Mouse (Mus musculus) Patski (cell line): ENCODE data around the gene Herc6. TPM values are rescaled to one million over a fixed set of nuclear protein-coding genes. Genes with fewer than 3 reads are reported as not detected.

ENCODE experiments used
- ATAC-seq: fragments of 100-300 bp; one replicate; pipeline ENCODE4 v1.8.0; 2021
- CTCF ChIA-PET: fragments of 350-600 bp; sonication (Branson Sonifier 250); formaldehyde crosslinking; loops from one replicate; lab custom pipeline; 2022; ENCODE audit warnings: inconsistent platforms; lab: Charles Lee
- POLR2A ChIA-PET: fragments of 350-600 bp; sonication (Branson Sonifier 250); formaldehyde crosslinking; loops from one replicate; lab custom pipeline; 2022; ENCODE audit warnings: antibody characterized with exemption, inconsistent platforms; lab: Charles Lee
- DNase-seq: peaks from one replicate; pipeline ENCODE4 v3.0.0-alpha.2; 2011; ENCODE audit warnings: low read depth, low spot score
- H3K27me3 ChIP-seq: fragments of 371-371 bp; one replicate; pipeline ENCODE4 v1.5.1; 2021
- CTCF ChIP-seq: fragments of 100-300 bp; IDR thresholded peaks from one replicate; pipeline ENCODE4 v1.5.1; 2021
- in situ Hi-C: fragments of 300-500 bp; cut with MboI; formaldehyde crosslinking; loops from 3 replicates; pipeline ENCODE4 v1.11.1; 2018; ENCODE audit warnings: low pct_unique_long_range_greater_than_20kb, mixed read lengths
- polyA plus RNA-seq: library from polyadenylated mRNA; unstranded; gene quantifications from one replicate; pipeline ENCODE4 v1.2.3, GENCODE M21; 2021

Gene Herc6
- polyA plus RNA-seq, 1 experiment from 2014 or later, result 13.5 TPM

DNA sequence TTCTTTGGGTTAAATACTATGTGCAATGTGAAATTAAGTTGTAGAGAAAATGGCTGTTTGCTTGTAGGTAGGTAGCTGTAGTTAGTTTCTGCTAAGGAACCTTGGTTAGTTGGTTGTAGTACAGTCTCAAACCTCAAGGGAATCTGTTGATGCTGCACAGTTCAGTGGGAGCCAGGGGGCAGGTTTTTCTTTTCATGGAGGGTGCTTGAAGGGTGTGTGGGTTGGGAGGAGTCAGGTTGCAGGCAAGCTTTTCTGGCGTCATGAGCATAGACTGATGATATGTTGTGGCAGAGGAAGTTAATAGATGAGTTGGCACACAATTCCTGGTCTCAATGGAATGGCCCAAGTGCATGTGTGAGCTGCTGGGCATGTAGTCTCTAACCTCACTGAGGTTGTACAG lies 130.9 kb downstream of the Herc6 start:
- TF ChIP-seq CTCF, result no peak
- ChIA-PET POLR2A (no interaction called here), CTCF (interaction anchor here (1.3 kb wide), 1 partner anchor 113 kb away, joined by 3 read pairs; the partner anchor contains the start of gene Vopp1)
- no peaks in the 10 kb centered on the region for H3K27me3 ChIP-seq
- peak; percentile 51 for ATAC-seq
- in situ Hi-C loops, result no loop called here
- DNase-seq, result no peak

Other genes starting within 250 kb of the Herc6 start
- not detected for gene Vmn1r17, start 217.3 kb upstream of the Herc6 start, polyA plus RNA-seq
- gene Vmn1r18, start 185.2 kb upstream of the Herc6 start, polyA plus RNA-seq, result under 0.01 TPM
- not detected for gene Vmn1r19, start 177.2 kb upstream of the Herc6 start, polyA plus RNA-seq
- gene Vmn1r20, start 152.1 kb upstream of the Herc6 start, polyA plus RNA-seq, result not detected
- 8.9 TPM for gene Ppm1k, start 45.5 kb upstream of the Herc6 start, polyA plus RNA-seq
- 26.0 TPM for gene Pyurf, start 111.1 kb downstream of the Herc6 start, polyA plus RNA-seq
- 24.8 TPM for gene Lancl2, start 121.5 kb downstream of the Herc6 start, polyA plus RNA-seq
- gene Vopp1, start 244.2 kb downstream of the Herc6 start, polyA plus RNA-seq, result 96.0 TPM